Mouse (Mus musculus): ENCODE measurements at regions not wholly inside any gene's neighbourhood (a gene's known extent, or its start where the extent isn't known, plus 50 kb on each side); places are given as distances from the start of the nearest gene placed in this dataset.

DNA sequence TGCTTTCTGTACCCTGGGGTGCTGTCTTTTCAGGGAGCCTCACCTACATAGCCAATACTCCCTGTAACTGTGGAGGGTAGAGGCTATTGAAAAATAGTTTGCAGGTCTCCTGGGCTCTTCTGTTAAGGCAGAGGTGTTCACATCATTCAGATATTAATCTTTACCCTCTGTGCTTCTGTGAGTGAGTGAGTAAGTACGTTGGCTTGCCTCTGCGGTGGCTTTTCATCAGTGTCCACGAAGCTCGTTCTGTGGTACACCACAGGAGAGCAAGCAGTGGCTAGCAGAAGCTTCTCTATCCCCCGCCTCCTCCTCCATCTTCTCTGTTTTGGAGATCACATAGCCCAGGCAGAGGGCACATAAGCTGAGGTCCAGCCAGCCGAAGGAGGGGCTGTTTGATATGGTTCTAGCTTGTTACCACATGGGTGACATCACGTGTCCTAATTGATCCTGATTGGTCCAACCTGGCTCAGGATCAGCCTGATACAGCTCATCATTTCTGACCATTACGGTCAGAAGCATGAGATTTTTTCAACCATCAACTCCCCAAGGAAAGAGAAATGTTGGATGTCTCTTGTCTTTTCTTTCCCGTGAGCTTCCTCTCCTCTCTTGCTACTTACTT lies 680.6 kb upstream of the Car8 start:
- no peak for DNase-seq (ENCODE audit: low read depth in 2 of 2, low spot score in 2 of 2)
